Mouse (Mus musculus) forebrain, embryonic 13.5 days (tissue): ENCODE measurements around the gene Nif3l1. TPM values are rescaled to one million over a fixed set of nuclear protein-coding genes. Genes with fewer than 3 reads are reported as not detected.

Experiments used
- ATAC-seq: fragments of 200-750 bp; cut with Nextera tagmentation; 2 replicates; pipeline ENCODE4 v1.8.0; 2017
- H3K27ac ChIP-seq: fragments of 300-500 bp; sonication (generic); 2 replicates; pipeline ENCODE4 v1.5.1; 2015; ENCODE audit warnings: inconsistent platforms, mild to moderate bottlenecking, moderate library complexity
- H3K27me3 ChIP-seq: fragments of 300-500 bp; sonication (generic); 2 replicates; pipeline ENCODE4 v1.6.1; 2015; ENCODE audit warnings: mild to moderate bottlenecking, inconsistent platforms
- H3K36me3 ChIP-seq: fragments of 300-500 bp; sonication (generic); 2 replicates; pipeline ENCODE4 v1.6.1; 2015; ENCODE audit warnings: mild to moderate bottlenecking, inconsistent platforms; ENCODE audit not compliant: poor library complexity, severe bottlenecking
- H3K4me1 ChIP-seq: fragments of 300-500 bp; sonication (generic); 2 replicates; pipeline ENCODE4 v1.6.1; 2015; ENCODE audit warnings: inconsistent platforms
- H3K4me2 ChIP-seq: fragments of 300-500 bp; sonication (generic); 2 replicates; pipeline ENCODE4 v1.6.1; 2015; ENCODE audit warnings: inconsistent platforms, mild to moderate bottlenecking, moderate library complexity
- H3K4me3 ChIP-seq: fragments of 300-500 bp; sonication (generic); 2 replicates; pipeline ENCODE4 v1.5.1; 2015; ENCODE audit warnings: mild to moderate bottlenecking, inconsistent platforms
- H3K9ac ChIP-seq: fragments of 300-500 bp; sonication (generic); 2 replicates; pipeline ENCODE4 v1.6.1; 2015; ENCODE audit warnings: mild to moderate bottlenecking, inconsistent platforms
- H3K9me3 ChIP-seq: fragments of 300-500 bp; sonication (generic); replicated peaks from 2 replicates; pipeline ENCODE4 v1.6.1; 2016; ENCODE audit warnings: inconsistent platforms
- WGBS: fragments of 180-500 bp; shearing (Covaris S2); methylation state at CpG from one replicate; pipeline ENCODE4 v1.1.7; 2015; 5-methylcytosine and 5-hydroxymethylcytosine counted together
- polyA plus RNA-seq: library from polyadenylated mRNA; unstranded; fragments of >200 nt; fragmentation: Nextera tagmentation; extraction: Ambion mirVana; gene quantifications from 2 replicates; pipeline ENCODE4 v1.2.1, GENCODE M21; 2015

Gene Nif3l1
- polyA plus RNA-seq, 1 experiment from 2014 or later = 64.1 TPM

GRCm38 (mm10) chr1:58420032-58420431, 24.9 kb upstream of the Nif3l1 start:
- no peak overlapping the region for H3K9ac ChIP-seq
- H3K9me3 ChIP-seq = no peaks in the 10 kb centered on the region
- no peak overlapping the region for H3K27ac ChIP-seq
- no peak overlapping the region for H3K4me2 ChIP-seq
- no peak overlapping the region for H3K4me3 ChIP-seq
- no peak for ATAC-seq
- peaks cover 57% of the 10 kb centered on the region for H3K36me3 ChIP-seq
- H3K27me3 ChIP-seq = no peaks in the 10 kb centered on the region
- H3K4me1 ChIP-seq = peaks cover 19% of the 10 kb centered on the region
- 81% methylated on average over 10 of the region's 10 CpGs for WGBS

GRCm38 (mm10) chr1:58420961-58421360, 24.0 kb upstream of the Nif3l1 start:
- H3K9me3 ChIP-seq = no peaks in the 10 kb centered on the region
- peak overlapping the region; percentile 80; the same call in 1 of the 2 replicates for H3K4me2 ChIP-seq
- peaks cover 49% of the 10 kb centered on the region for H3K36me3 ChIP-seq
- H3K9ac ChIP-seq = no peak overlapping the region
- ATAC-seq = no peak
- H3K4me3 ChIP-seq = no peak overlapping the region
- 80% methylated on average over 7 of the region's 7 CpGs for WGBS
- no peak overlapping the region for H3K27ac ChIP-seq
- H3K27me3 ChIP-seq = no peaks in the 10 kb centered on the region
- H3K4me1 ChIP-seq = peaks cover 19% of the 10 kb centered on the region

- no peaks in the 10 kb centered on the region for H3K9me3 ChIP-seq
- H3K27ac ChIP-seq = peak overlapping the region; percentile 99; the same call in 1 of the 2 replicates
- peak overlapping the region; percentile 80 for H3K4me2 ChIP-seq
- H3K36me3 ChIP-seq = peaks cover 32% of the 10 kb centered on the region
- H3K4me3 ChIP-seq = peak overlapping the region; percentile 100
- H3K27me3 ChIP-seq = no peaks in the 10 kb centered on the region
- WGBS = 12% methylated on average over 13 of the region's 13 CpGs
- peaks cover 19% of the 10 kb centered on the region for H3K4me1 ChIP-seq
- peak overlapping the region; percentile 100 for H3K9ac ChIP-seq
- peak; percentile 53 for ATAC-seq
Observed at GRCm38 (mm10) chr1:58422879-58423278, 22.1 kb upstream of the Nif3l1 start.

GRCm38 (mm10) chr1:58423371-58424248, 21.3 kb upstream of the Nif3l1 start, which contains the start of gene Clk1:
Clk1 (minus strand) TSS chr1:58424066.
- H3K36me3 ChIP-seq = peaks cover 25% of the 10 kb centered on the region
- under 1% methylated on average over 79 of the region's 79 CpGs for WGBS
- peak within 1 kb of the TSS; percentile 100 for H3K9ac ChIP-seq
- peaks cover 19% of the 10 kb centered on the region for H3K4me1 ChIP-seq
- peak within 1 kb of the TSS; percentile 99 for H3K27ac ChIP-seq
- H3K4me2 ChIP-seq = peak within 1 kb of the TSS; percentile 80
- H3K27me3 ChIP-seq = no peaks in the 10 kb centered on the region
- ATAC-seq = peak; percentile 95
- H3K9me3 ChIP-seq = no peaks in the 10 kb centered on the region
- peak within 1 kb of the TSS; percentile 100 for H3K4me3 ChIP-seq

GRCm38 (mm10) chr1:58424551-58424950, 20.4 kb upstream of the Nif3l1 start:
- 0 out of 2 replicates have a peak, but pooled peaks have one; percentile 0 for ATAC-seq
- 79% methylated on average over 3 of the region's 3 CpGs for WGBS
- Histone ChIP-seq H3K9me3 (no peaks in the 10 kb centered on the region), H3K4me3 (no peak overlapping the region), H3K36me3 (peaks cover 16% of the 10 kb centered on the region), H3K4me1 (peaks cover 19% of the 10 kb centered on the region), H3K4me2 (peak overlapping the region; percentile 80; the same call in 1 of the 2 replicates), H3K9ac (no peak overlapping the region), H3K27ac (no peak overlapping the region), H3K27me3 (no peaks in the 10 kb centered on the region)

GRCm38 (mm10) chr1:58444691-58445090, 260 bp upstream of the Nif3l1 start:
- no peak for ATAC-seq
- peak overlapping the region; percentile 68 for H3K4me3 ChIP-seq
- 12% methylated on average over 10 of the region's 10 CpGs for WGBS
- peak overlapping the region; percentile 69 for H3K4me2 ChIP-seq
- peaks cover 20% of the 10 kb centered on the region for H3K4me1 ChIP-seq
- peak overlapping the region; percentile 88 for H3K27ac ChIP-seq
- peak overlapping the region; percentile 85 for H3K9ac ChIP-seq
- H3K36me3 ChIP-seq = peaks cover 38% of the 10 kb centered on the region
- H3K9me3 ChIP-seq = no peaks in the 10 kb centered on the region
- H3K27me3 ChIP-seq = no peaks in the 10 kb centered on the region

GRCm38 (mm10) chr1:58445861-58446260, 910 bp downstream of the Nif3l1 start:
- Histone ChIP-seq H3K27me3 (no peaks in the 10 kb centered on the region), H3K4me3 (peak overlapping the region; percentile 68), H3K4me2 (peak overlapping the region; percentile 69), H3K9ac (peak overlapping the region; percentile 85), H3K4me1 (peaks cover 20% of the 10 kb centered on the region), H3K9me3 (no peaks in the 10 kb centered on the region), H3K27ac (peak overlapping the region; percentile 88), H3K36me3 (peaks cover 36% of the 10 kb centered on the region)
- WGBS = 4% methylated on average over 11 of the region's 11 CpGs
- peak; percentile 0 for ATAC-seq

GRCm38 (mm10) chr1:58447766-58448165, 2.8 kb downstream of the Nif3l1 start:
- no peak for ATAC-seq
- Histone ChIP-seq H3K9ac (no peak overlapping the region), H3K36me3 (peaks cover 45% of the 10 kb centered on the region), H3K4me1 (peaks cover 20% of the 10 kb centered on the region), H3K9me3 (no peaks in the 10 kb centered on the region), H3K4me2 (no peak overlapping the region), H3K27me3 (no peaks in the 10 kb centered on the region), H3K27ac (no peak overlapping the region), H3K4me3 (no peak overlapping the region)
- 97% methylated on average over 7 of the region's 7 CpGs for WGBS

- H3K36me3 ChIP-seq = peaks cover 51% of the 10 kb centered on the region
Observed at GRCm38 (mm10) chr1:58448396-58448795, 3.4 kb downstream of the Nif3l1 start.

GRCm38 (mm10) chr1:58454316-58454715, 9.4 kb downstream of the Nif3l1 start:
- Histone ChIP-seq H3K9ac (no peak overlapping the region), H3K9me3 (no peaks in the 10 kb centered on the region), H3K36me3 (peaks cover 90% of the 10 kb centered on the region), H3K4me3 (no peak overlapping the region), H3K4me1 (no peaks in the 10 kb centered on the region), H3K4me2 (no peak overlapping the region), H3K27me3 (no peaks in the 10 kb centered on the region), H3K27ac (no peak overlapping the region)
- no peak for ATAC-seq
- WGBS = 94% methylated on average over 6 of the region's 6 CpGs

More at GRCm38 (mm10) chr1:58448396-58448795, 3.4 kb downstream of the Nif3l1 start:
- H3K9me3 ChIP-seq = no peaks in the 10 kb centered on the region
- H3K4me3 ChIP-seq = no peak overlapping the region
- no peak overlapping the region for H3K4me2 ChIP-seq
- H3K4me1 ChIP-seq = peaks cover 20% of the 10 kb centered on the region
- H3K27ac ChIP-seq = no peak overlapping the region
- ATAC-seq = no peak
- H3K27me3 ChIP-seq = no peaks in the 10 kb centered on the region
- 92% methylated on average over 7 of the region's 7 CpGs for WGBS
- no peak overlapping the region for H3K9ac ChIP-seq

GRCm38 (mm10) chr1:58458175-58458574, 13.2 kb downstream of the Nif3l1 start:
- Histone ChIP-seq H3K9me3 (no peaks in the 10 kb centered on the region), H3K4me1 (no peaks in the 10 kb centered on the region), H3K27ac (no peak overlapping the region), H3K27me3 (no peaks in the 10 kb centered on the region), H3K4me3 (no peak overlapping the region), H3K4me2 (no peak overlapping the region), H3K9ac (no peak overlapping the region), H3K36me3 (peaks cover 97% of the 10 kb centered on the region)
- 91% methylated on average over 5 of the region's 5 CpGs for WGBS
- no peak for ATAC-seq

- no peak for ATAC-seq
- H3K9ac ChIP-seq = no peak overlapping the region
- H3K27me3 ChIP-seq = no peaks in the 10 kb centered on the region
- peaks cover 97% of the 10 kb centered on the region for H3K36me3 ChIP-seq
- no peak overlapping the region for H3K4me3 ChIP-seq
- no peak overlapping the region for H3K4me2 ChIP-seq
- no peak overlapping the region for H3K27ac ChIP-seq
- no peaks in the 10 kb centered on the region for H3K4me1 ChIP-seq
- 69% methylated on average over 2 of the region's 2 CpGs for whole genome bisulfite sequencing
- no peaks in the 10 kb centered on the region for H3K9me3 ChIP-seq
Observed at GRCm38 (mm10) chr1:58458867-58459266, 13.9 kb downstream of the Nif3l1 start.
